Mouse (Mus musculus) liver, embryonic 12.5 days (tissue): ENCODE results near the gene Brd4. TPM values are rescaled to one million over a fixed set of nuclear protein-coding genes. Genes with fewer than 3 reads are reported as not detected.

Experiments used
- ATAC-seq: fragments of 200-750 bp; cut with Nextera tagmentation; 2 replicates; pipeline ENCODE4 v1.8.0; 2017; ENCODE audit warnings: moderate number of reproducible peaks, mild to moderate bottlenecking, moderate library complexity
- H3K27ac ChIP-seq: fragments of 300-500 bp; sonication (generic); 2 replicates; pipeline ENCODE4 v1.5.1; 2016; ENCODE audit warnings: mild to moderate bottlenecking
- H3K27me3 ChIP-seq: fragments of 300-500 bp; sonication (generic); replicated peaks from 2 replicates; pipeline ENCODE4 v1.6.1; 2016; ENCODE audit warnings: mild to moderate bottlenecking, moderate library complexity
- H3K36me3 ChIP-seq: fragments of 300-500 bp; sonication (generic); 2 replicates; pipeline ENCODE4 v1.6.1; 2016; ENCODE audit warnings: mild to moderate bottlenecking, moderate library complexity
- H3K4me1 ChIP-seq: fragments of 300-500 bp; sonication (generic); 2 replicates; pipeline ENCODE4 v1.6.1; 2016
- H3K4me2 ChIP-seq: fragments of 300-500 bp; sonication (generic); 2 replicates; pipeline ENCODE4 v1.6.1; 2016; ENCODE audit warnings: mild to moderate bottlenecking, moderate library complexity
- H3K4me3 ChIP-seq: fragments of 300-500 bp; sonication (generic); 2 replicates; pipeline ENCODE4 v1.5.1; 2016; ENCODE audit warnings: mild to moderate bottlenecking, moderate library complexity
- H3K9ac ChIP-seq: fragments of 300-500 bp; sonication (generic); 2 replicates; pipeline ENCODE4 v1.6.1; 2016; ENCODE audit warnings: mild to moderate bottlenecking, moderate library complexity
- H3K9me3 ChIP-seq: fragments of 300-500 bp; sonication (generic); replicated peaks from 2 replicates; pipeline ENCODE4 v1.6.1; 2016; ENCODE audit warnings: mild to moderate bottlenecking, moderate library complexity
- WGBS: fragments of 180-500 bp; shearing (Covaris S2); methylation state at CpG from one replicate; pipeline ENCODE4 v1.1.7; 2016; ENCODE audit not compliant: insufficient replicate concordance; 5-methylcytosine and 5-hydroxymethylcytosine counted together
- polyA plus RNA-seq: library from polyadenylated mRNA; unstranded; fragments of >200 nt; fragmentation: Nextera tagmentation; extraction: Ambion mirVana; gene quantifications from 2 replicates; pipeline ENCODE4 v1.2.1, GENCODE M21; 2016

Brd4 gene
- polyA plus RNA-seq, result 55.1 and 56.5 TPM in 2 replicates

GRCm38 (mm10) chr17:32284262-32285137 lies at the start of gene Brd4:
Gene Brd4, minus strand, starts transcription at chr17:32284722.
- Histone ChIP-seq H3K9me3 (no peaks in the 10 kb centered on the region), H3K27me3 (no peaks in the 10 kb centered on the region), H3K4me3 (peak within 1 kb of the TSS; percentile 84), H3K36me3 (0 out of 2 replicates have a peak, but pooled peaks cover 9% of the 10 kb centered on the region), H3K9ac (peak within 1 kb of the TSS; percentile 99), H3K4me1 (peaks cover 36% of the 10 kb centered on the region), H3K27ac (peak within 1 kb of the TSS; percentile 100), H3K4me2 (peak within 1 kb of the TSS; percentile 77)
- WGBS, result under 1% methylated on average over 97 of the region's 100 CpGs
- peak; percentile 87 for ATAC-seq

GRCm38 (mm10) chr17:32333675-32334303 lies 49.3 kb upstream of the Brd4 start:
- H3K27ac ChIP-seq, result no peak overlapping the region
- H3K4me3 ChIP-seq, result no peak overlapping the region
- no peaks in the 10 kb centered on the region for H3K9me3 ChIP-seq
- 74% methylated on average over 31 of the region's 31 CpGs for WGBS
- H3K36me3 ChIP-seq, result peaks cover 95% of the 10 kb centered on the region
- peak; percentile 46 for ATAC-seq
- 0 out of 2 replicates have a peak, but pooled peaks cover 2% of the 10 kb centered on the region for H3K4me1 ChIP-seq
- no peak overlapping the region for H3K4me2 ChIP-seq
- H3K9ac ChIP-seq, result no peak overlapping the region
- no peaks in the 10 kb centered on the region for H3K27me3 ChIP-seq

GRCm38 (mm10) chr17:32327501-32327900 lies 43.0 kb upstream of the Brd4 start:
- Histone ChIP-seq H3K27me3 (no peaks in the 10 kb centered on the region), H3K9me3 (no peaks in the 10 kb centered on the region), H3K4me1 (peaks cover 8% of the 10 kb centered on the region), H3K4me3 (no peak overlapping the region), H3K36me3 (peaks cover 83% of the 10 kb centered on the region), H3K9ac (no peak overlapping the region), H3K27ac (no peak overlapping the region), H3K4me2 (no peak overlapping the region)
- ATAC-seq, result no peak

DNA sequence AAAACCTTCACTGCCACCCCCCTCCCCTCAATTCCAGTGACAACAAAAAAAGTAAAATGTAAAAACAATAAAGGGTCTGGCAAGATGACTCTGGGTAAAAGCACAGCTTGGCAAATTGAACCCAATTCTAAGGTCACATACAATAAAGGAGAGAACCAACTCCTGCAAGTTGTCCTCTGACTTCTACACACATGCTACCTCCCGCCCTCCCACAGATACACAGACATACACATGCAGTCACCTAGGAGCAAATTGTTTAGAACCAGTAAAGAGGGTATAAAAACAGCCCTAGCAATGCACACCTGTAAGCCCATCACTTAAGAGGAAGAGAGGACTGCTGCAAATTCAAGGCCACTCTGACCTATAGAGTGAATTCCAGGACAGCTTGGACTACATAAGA lies 38.3 kb upstream of the Brd4 start:
- 91% methylated on average over 1 of the region's 1 CpGs for WGBS
- no peaks in the 10 kb centered on the region for H3K27me3 ChIP-seq
- H3K27ac ChIP-seq, result no peak overlapping the region
- H3K9me3 ChIP-seq, result no peaks in the 10 kb centered on the region
- H3K4me2 ChIP-seq, result peak overlapping the region; percentile 97
- no peak for ATAC-seq
- no peak overlapping the region for H3K9ac ChIP-seq
- no peak overlapping the region for H3K4me3 ChIP-seq
- peaks cover 37% of the 10 kb centered on the region for H3K4me1 ChIP-seq
- peaks cover 57% of the 10 kb centered on the region for H3K36me3 ChIP-seq

GRCm38 (mm10) chr17:32321836-32322235 lies 37.3 kb upstream of the Brd4 start:
- Histone ChIP-seq H3K9ac (peak overlapping the region; percentile 82), H3K4me2 (peak overlapping the region; percentile 97), H3K4me3 (peak overlapping the region; percentile 97), H3K27me3 (no peaks in the 10 kb centered on the region), H3K27ac (peak overlapping the region; percentile 94), H3K9me3 (no peaks in the 10 kb centered on the region), H3K4me1 (peaks cover 37% of the 10 kb centered on the region), H3K36me3 (peaks cover 57% of the 10 kb centered on the region)
- 24% methylated on average over 6 of the region's 6 CpGs for WGBS
- peak; percentile 1; the same call in 1 of the 2 replicates for ATAC-seq

GRCm38 (mm10) chr17:32321390-32321734 lies 36.8 kb upstream of the Brd4 start:
- Histone ChIP-seq H3K4me1 (peaks cover 37% of the 10 kb centered on the region), H3K9ac (peak overlapping the region; percentile 82), H3K36me3 (peaks cover 57% of the 10 kb centered on the region), H3K27me3 (no peaks in the 10 kb centered on the region), H3K27ac (peak overlapping the region; percentile 94), H3K4me3 (peak overlapping the region; percentile 97), H3K9me3 (no peaks in the 10 kb centered on the region), H3K4me2 (peak overlapping the region; percentile 97)
- ATAC-seq, result peak; percentile 79
- under 1% methylated on average over 23 of the region's 23 CpGs for WGBS

DNA sequence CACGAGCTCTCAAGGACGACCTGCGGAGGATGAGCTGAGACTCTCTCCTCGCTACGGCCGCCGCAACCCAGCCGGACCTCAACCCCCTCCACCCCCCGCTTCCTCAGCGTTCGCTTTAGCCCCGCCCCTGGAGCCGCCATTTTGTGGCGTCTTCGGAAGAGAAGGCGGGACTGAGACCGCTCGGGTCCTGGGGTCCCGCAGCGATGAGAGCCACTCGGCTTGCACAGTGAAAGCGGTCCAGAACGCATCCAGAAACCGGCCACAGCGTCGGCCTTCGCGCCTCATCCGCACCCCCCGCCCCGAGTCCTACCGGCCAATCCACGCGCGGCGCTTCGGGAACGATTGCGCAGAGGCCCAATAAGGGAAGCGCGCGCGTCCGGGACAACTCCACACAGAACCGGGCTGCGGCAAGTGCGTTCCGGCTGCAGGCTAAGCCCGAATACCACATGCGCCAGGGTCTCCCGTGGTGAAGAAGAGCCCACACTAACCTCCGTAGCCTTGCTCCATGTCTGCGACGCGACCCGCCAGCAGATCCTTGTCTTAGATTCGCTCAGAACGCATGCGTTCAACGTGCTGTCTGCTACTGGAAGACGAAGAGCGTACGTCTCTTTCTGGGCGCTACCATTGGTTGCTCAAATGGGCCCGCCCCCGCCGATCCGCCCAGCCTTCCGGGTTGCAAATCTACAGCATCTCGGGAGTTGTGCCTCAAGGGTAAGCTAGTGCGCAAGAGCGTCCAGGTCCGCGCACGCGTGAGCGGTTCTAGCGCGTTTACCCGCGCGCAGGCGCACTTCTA lies 36.3 kb upstream of the Brd4 start, which contains the start of gene Akap8:
TSS of gene Akap8 (minus strand) at position 642 of the 793 bp plus-strand sequence.
- ATAC-seq, result peak; percentile 95
- Histone ChIP-seq H3K9me3 (no peaks in the 10 kb centered on the region), H3K4me1 (peaks cover 37% of the 10 kb centered on the region), H3K4me2 (peak within 1 kb of the TSS; percentile 97), H3K36me3 (peaks cover 57% of the 10 kb centered on the region), H3K9ac (peak within 1 kb of the TSS; percentile 89), H3K27me3 (no peaks in the 10 kb centered on the region), H3K4me3 (peak within 1 kb of the TSS; percentile 97), H3K27ac (peak within 1 kb of the TSS; percentile 94)
- WGBS, result under 1% methylated on average over 82 of the region's 83 CpGs

- peak overlapping the region; percentile 97 for H3K4me3 ChIP-seq
- 0% methylated on average over 7 of the region's 7 CpGs for WGBS
- no peak for ATAC-seq
Measured at GRCm38 (mm10) chr17:32319950-32320349, 35.4 kb upstream of the Brd4 start.

DNA sequence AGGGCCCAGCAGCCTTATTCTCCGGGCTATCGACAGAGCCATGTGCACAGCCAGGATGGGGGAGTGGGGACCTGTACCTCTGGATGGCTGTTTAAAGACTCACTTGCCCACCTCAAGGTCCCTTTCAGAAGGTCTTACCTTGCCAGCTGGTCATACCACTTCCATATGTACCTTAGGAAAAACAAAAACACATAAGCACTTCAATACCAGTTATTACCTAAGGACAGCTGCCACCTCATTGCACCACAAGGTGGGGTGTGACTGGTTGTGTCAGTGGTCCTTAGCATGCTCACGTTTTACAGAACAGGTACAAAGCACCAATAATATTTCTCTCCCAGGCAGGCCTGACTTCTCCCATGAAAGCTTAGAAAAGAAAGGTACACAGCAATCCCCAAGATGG lies 33.2 kb upstream of the Brd4 start:
- Histone ChIP-seq H3K9ac (no peak overlapping the region), H3K4me2 (no peak overlapping the region), H3K9me3 (no peaks in the 10 kb centered on the region), H3K4me1 (peaks cover 38% of the 10 kb centered on the region), H3K4me3 (no peak overlapping the region), H3K36me3 (peaks cover 63% of the 10 kb centered on the region), H3K27ac (no peak overlapping the region), H3K27me3 (no peaks in the 10 kb centered on the region)
- WGBS, result 83% methylated on average over 3 of the region's 3 CpGs
- no peak for ATAC-seq

More at GRCm38 (mm10) chr17:32319950-32320349, 35.4 kb upstream of the Brd4 start:
- H3K36me3 ChIP-seq, result peaks cover 58% of the 10 kb centered on the region
- H3K4me1 ChIP-seq, result peaks cover 37% of the 10 kb centered on the region
- H3K9me3 ChIP-seq, result no peaks in the 10 kb centered on the region
- H3K27me3 ChIP-seq, result no peaks in the 10 kb centered on the region
- peak overlapping the region; percentile 97 for H3K4me2 ChIP-seq
- H3K27ac ChIP-seq, result peak overlapping the region; percentile 94
- H3K9ac ChIP-seq, result peak overlapping the region; percentile 89

DNA sequence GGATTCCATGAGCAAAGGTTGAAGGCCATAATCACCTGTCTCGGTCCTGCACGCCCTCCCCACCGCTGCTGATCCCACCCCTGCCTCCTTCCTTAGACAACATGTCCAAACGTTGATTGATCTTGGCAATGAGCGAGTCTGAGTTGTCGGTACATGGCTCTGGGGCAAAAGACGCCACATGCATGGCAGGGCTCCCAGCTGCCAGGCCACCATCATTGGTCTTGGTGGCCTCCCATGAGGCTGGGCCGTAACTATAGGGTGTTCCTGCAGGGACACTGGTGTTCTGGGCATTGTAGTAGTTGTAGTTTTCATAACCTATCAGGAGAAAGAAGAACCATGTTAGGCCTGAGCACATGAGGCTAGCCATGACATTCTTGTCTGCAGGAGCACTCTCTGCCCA lies 32.5 kb upstream of the Brd4 start:
- no peak overlapping the region for H3K9ac ChIP-seq
- peaks cover 70% of the 10 kb centered on the region for H3K36me3 ChIP-seq
- no peak overlapping the region for H3K4me3 ChIP-seq
- 89% methylated on average over 8 of the region's 8 CpGs for WGBS
- ATAC-seq, result no peak
- no peak overlapping the region for H3K4me2 ChIP-seq
- H3K9me3 ChIP-seq, result no peaks in the 10 kb centered on the region
- no peak overlapping the region for H3K27ac ChIP-seq
- H3K27me3 ChIP-seq, result no peaks in the 10 kb centered on the region
- peaks cover 32% of the 10 kb centered on the region for H3K4me1 ChIP-seq

- Histone ChIP-seq H3K36me3 (peaks cover 85% of the 10 kb centered on the region), H3K4me2 (no peak overlapping the region), H3K9me3 (no peaks in the 10 kb centered on the region), H3K9ac (no peak overlapping the region), H3K4me1 (peaks cover 26% of the 10 kb centered on the region), H3K4me3 (no peak overlapping the region), H3K27ac (no peak overlapping the region), H3K27me3 (no peaks in the 10 kb centered on the region)
- no peak for ATAC-seq
- 92% methylated on average over 5 of the region's 5 CpGs for WGBS
Measured at GRCm38 (mm10) chr17:32315560-32315959, 31.0 kb upstream of the Brd4 start.
